Mouse (Mus musculus) ES-Bruce4 (cell line): ENCODE results near the gene Frmd4b.

Experiments used
- CTCF ChIP-seq: IDR thresholded peaks from one replicate; pipeline ENCODE4 v1.8.1; 2011; ENCODE audit warnings: low read depth, low read length
- EP300 ChIP-seq: IDR thresholded peaks from 2 replicates; pipeline ENCODE4 v1.6.1; 2011; ENCODE audit warnings: low read depth, low read length; ENCODE audit not compliant: insufficient read depth

- TF ChIP-seq EP300 (no peak), CTCF (no peak)
These were observed 138.1 kb downstream of the Frmd4b start for GRCm38 (mm10) chr6:97478981-97479860.
